Mouse (Mus musculus) frontal cortex, postnatal 10 days (tissue): ENCODE measurements around the gene Olfr1375.
A peak's percentile ranks its signal among the peaks of the same experiment; 100 is the strongest.
"Not testable (repeated sequence)": the region's sequence is repeated elsewhere in the genome, so short reads cannot be mapped to it uniquely, and the experiment has no call there.

Experiments
- DNase-seq, 2 experiments: peaks; one replicate each; pipeline ENCODE4 v3.0.0; 2022; ENCODE audit warnings: low spot score in 2 of 2, mixed read lengths in 1 of 2

The Olfr1375 gene

DNA sequence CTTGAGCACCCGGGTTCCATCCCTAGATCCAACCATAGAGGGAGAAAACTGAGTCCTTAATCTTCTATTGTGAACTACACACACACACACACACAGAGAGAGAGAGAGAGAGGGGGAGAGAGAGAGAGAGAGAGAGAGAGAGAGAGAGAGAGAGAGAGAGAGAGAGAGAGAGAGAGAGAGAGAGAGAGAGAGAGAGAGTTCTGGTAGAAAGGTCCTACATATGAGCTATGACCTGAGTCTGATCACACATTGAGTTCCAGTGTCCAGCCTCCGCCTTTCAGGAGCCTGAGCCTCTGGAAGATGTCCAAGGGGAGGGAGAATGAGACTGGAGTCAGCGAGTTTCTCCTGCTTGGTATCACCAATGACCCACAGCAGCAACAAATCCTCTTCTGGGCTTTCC lies at the start of gene Olfr1375:
Gene Olfr1375, plus strand, starts transcription at position 301 of the 400 bp plus-strand sequence.
- not testable (repeated sequence) for DNase-seq

DNA sequence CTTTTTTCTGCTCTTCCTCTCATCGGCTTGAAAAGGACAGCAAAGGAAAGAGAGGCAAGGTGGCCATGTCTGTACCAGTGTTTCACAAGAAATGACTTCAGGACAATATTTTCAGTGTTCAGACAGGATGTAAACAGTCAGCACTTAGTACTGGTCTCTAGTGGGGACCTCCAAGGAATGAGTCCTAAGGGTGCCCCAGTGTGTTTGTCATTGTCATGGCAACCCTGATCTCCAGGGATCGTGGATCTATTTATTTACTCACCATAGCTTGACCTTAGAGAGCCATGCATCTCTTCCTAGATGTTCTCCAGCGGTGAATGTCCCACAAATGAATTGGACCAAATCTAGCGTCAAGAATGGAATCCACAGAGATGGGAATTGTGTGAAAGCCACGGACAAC lies 44.6 kb upstream of the Olfr1375 start, which contains the start of gene Olfr51:
Gene Olfr51, plus strand, starts transcription at position 301 of the 400 bp plus-strand sequence.
- no peak for DNase-seq

DNA sequence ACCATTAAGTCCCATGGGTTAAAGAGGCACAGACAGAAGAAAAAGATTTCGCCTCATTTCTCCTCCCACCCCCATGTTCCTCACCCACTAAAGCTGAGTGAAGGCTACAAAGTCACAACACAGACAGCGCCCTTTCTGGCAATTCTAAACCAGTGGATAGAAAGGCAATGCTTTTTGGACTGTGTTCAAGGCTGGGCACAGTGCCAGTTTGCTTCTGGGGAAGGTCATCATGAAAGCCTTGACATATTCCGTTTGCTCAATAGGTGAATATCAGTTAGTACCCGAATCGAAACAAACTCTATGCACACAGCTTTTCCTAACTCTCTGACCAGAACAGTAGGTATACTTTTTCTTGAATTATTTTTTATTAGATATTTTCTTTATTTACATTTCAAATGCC lies 36.1 kb upstream of the Olfr1375 start:
- DNase-seq: no peak

DNA sequence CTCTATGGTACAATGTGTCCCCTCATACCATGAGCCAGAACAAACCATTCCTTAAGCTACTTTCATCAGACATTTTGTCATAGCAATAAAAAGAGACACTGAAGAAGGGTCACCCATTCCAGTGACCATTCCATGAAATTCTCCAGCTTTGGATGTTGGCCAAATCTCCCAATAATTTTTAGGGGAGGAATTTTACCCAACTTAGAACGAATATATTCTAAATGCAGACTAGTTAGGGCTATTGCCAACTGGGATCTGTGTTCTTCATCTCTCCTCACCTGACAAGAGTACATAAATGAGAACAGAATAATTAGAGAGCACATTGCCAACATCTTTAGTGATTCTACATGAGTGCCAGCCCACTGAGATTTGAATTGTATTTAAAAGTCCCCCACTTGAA lies 34.0 kb upstream of the Olfr1375 start, which contains the start of gene Olfr54:
Gene Olfr54, plus strand, starts transcription at position 301 of the 400 bp plus-strand sequence.
- no peak for DNase-seq

DNA sequence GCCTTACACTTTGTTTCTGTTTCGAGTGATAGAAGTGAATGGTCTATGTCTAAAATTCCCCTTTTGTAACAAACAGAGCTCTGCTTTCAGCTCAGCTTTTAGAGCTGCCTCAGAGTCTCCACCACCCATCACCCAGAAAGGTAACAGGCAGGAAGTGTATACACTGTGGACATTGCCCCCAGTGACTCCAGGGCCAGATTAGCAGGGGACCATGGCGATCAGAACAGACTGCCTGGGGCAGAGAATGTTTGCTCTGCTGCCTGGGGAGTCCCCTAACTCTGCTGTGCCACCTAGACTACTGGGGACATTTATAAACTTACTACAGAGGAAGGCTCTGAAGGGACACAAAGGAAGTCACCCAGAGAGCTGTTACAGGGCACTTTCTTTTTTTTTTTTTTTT lies 31.6 kb upstream of the Olfr1375 start:
- no peak for DNase-seq

DNA sequence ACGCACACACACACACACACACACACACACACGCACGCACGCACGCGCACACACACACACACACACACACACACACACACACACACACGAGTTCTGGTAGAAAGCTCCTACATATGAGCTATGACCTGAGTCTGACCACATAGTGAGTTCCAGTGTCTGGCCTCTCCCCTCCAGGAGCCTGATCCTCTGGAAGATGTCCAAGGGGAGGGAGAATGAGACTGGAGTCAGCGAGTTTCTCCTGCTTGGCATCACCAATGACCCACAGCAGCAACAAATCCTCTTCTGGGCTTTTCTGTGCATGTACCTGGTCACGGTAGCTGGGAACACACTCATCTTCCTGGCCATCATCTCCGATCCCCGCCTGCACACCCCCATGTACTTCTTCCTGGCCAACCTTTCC lies 21.1 kb upstream of the Olfr1375 start:
- DNase-seq: not testable (repeated sequence)

DNA sequence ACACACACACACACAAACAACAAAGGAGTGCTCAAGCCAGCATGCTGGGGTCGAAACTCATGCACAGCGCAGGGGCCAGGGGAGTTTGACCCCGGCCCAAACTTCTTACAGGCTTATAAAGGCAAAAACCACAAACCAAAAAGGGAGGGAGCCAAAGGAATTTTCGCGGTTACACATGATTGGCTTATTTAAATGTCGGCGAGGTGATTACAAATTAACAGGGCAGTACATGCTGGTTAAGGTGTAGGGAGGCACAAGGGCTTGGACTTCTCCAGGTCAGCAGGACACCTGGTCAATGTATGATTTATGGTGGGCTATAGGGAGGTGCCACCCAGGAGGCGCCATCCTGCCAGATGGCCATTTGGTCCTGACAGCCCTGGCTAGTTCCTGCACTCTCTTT lies 18.5 kb upstream of the Olfr1375 start:
- DNase-seq: not testable (repeated sequence)

DNA sequence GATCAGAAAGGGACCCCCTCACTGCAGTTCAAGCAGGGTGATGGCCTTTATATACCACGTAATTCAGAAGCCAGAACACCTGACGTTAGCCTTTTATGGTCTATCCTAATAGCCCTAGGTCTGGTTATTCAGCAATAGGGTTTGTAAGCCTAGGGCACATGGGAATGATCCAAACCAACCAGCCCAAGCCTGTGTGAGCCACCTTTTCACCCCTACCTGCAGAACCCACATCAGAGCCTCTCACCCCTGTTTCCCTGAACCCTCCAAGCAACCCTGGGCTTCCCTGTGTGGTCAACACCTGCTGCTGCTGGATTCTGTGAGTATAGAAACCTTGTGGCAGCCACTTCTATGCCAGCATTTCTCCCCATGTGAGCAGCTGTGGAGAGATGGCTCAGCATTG lies 17.7 kb upstream of the Olfr1375 start:
- DNase-seq: no peak

DNA sequence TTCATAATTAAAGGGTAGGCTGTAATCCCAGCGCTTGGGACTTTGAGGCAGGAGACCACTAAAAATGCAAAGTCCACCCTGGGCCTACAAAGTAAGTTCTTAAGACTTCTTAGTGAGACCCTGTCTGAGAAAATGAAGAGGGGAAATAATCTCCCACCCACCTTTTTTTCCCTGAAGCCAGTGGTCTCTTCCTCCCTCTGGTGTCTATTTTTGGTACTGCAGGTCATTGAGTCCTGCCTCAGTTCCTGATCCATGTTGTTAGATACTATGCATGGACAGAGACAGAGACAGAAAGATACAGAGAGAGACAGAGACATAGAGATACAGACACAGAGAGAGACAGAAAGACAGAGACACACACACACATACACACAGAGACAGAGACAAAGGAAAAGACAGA lies 15.1 kb upstream of the Olfr1375 start:
- no peak for DNase-seq

DNA sequence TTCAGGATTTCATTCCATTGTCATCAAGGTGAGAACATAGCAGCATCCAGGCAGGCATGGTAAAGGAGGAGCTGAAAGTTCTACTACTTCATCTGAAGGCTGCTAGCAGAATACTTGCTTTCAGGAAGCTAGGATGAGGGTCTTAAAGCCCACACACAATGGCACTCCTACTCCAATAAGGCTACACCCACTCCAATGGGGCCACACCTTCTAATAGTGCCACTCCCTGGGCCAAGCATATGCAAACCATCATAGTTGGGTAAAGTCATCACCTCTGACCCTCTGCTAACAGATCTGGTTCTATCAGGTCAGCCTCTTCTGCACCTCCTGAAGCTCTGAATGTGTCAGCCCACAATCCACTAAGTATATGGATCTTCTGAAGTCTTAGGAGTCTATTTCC lies 13.8 kb upstream of the Olfr1375 start:
- DNase-seq: not testable (repeated sequence)

DNA sequence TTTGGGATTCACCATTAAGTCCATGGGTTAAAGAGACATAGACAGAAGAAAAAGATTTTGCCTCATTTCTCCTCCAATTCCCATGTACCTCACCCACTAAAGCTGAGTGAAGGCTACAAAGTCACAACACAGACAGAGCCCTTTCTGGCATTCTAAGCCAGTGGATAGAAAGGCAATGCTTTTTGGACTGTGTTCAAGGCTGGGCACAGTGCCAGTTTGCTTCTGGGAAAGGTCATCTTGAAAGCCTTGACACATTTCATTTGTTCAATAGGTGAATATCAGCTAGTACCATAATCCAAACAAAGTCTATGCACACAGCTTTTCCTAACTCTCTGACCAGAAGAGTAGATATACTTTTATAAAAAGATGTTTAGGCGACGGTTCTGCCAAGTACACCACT lies 12.0 kb upstream of the Olfr1375 start:
- no peak for DNase-seq

DNA sequence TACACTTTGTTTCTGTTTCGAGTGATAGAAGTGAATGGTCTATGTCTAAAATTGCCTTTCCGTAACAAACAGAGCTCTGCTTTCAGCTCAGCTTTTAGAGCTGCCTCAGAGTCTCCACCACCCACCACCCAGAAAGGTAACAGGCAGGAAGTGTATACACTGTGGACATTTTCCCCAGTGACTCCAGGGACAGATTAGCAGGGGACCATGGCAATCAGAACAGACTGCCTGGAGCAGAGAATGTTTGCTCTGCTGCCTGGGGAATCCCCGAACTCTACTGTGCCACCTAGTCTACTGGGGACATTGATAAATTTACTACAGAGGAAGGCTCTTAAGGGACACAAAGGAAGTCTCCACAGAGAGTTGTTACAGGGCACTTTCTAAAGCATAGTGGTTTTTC lies 3.1 kb upstream of the Olfr1375 start:
- DNase-seq: not testable (repeated sequence)

DNA sequence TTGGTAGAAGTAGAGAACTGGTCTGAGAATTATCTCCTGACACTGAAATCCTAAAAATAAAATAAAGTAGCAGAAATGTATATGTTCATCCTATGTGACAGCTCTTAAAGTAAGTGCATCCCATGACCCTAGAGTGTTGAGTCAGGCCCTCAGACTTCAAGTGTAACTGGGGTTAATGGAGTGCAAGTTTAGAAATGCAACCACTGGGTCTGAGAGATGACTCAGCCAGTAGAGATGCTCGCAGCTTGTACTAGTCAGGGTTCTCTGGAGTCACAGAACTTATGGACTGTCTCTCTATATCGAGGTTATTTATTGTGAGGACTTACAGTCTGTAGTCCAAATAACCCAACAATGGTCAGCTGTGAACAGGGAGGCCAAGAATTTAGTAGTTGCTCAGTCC lies 3.8 kb downstream of the Olfr1375 start:
- no peak for DNase-seq

DNA sequence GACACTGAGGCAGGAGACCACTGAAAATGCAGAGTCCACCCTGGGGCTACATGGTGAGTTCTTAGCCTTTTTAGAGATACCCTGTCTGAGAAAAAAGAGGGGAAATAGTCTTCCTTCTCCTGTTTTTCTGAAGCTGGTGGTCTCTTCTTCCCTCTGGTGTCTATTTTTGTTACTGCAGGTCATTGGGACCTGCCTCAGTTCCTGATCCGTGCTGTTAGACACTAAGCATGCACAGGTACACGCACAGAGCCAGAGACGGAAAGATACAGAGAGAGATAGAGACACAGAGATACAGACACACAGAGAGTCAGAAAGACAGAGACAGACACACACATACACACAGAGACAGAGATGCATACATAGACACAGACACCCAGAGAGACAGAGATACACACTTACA lies 5.3 kb downstream of the Olfr1375 start:
- no peak for DNase-seq

DNA sequence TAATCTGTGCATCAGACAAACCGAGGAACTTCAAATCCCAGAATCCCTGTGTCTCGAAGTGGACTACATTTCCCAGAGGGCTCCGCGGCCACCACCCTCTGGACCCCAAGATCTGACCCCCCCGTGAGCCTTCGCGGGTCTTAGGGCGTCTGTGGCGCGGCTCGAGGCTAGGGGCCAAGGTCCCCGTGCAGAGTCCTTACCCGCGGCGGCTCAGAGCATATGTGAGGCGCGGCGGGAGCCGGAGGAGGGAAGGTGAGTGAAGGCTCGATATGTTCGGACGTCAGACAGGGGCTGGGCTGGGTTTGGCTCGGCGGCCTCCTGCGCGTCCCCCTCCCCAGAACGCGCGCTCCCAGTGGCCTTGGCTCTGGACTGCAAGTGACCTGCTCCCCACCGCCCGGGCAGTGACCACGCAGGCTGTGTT lies 11.3 kb downstream of the Olfr1375 start, which contains the start of gene Zfp354a:
Gene Zfp354a, plus strand, starts transcription at position 107 of the 421 bp plus-strand sequence.
- DNase-seq: peak; percentile 50 to 74

DNA sequence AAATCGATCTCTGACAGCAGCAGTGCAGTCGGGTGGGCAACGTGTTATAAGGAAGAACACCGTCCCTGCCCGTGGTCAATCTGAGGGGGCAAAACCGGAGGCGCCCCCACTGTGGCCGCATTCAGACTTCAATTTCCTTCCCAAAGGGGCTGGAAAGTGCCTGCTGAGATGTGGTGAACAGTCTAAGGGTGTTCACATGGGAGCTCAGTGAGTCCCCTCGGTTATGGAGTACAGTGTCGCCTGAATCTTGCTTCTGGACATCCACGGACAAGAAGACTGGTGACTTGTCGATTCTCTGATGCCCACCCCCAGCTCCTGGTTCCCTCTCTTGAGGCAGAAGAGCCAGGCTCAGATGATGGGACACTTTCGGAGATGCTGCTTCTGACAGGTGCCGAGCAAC lies 11.7 kb downstream of the Olfr1375 start:
- no peak for DNase-seq

DNA sequence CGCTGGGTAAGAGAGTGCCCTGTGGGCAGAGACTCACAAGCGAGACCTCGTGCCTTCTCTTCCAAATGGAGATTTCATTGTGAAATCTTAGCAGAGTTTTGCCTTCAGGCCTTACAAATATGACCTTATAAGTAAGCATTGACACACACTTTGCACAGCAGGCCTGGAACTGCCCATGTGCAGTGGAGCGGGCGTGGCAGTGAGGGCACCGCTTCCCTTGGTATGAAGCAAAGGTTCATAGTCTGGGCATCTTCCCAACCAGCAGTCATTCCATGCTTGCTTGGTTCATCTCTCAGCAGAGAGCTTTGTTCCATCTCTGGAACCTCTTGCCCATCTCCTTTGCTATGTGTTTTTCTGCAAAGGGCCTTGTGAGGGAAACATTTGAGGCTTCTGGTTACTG lies 13.1 kb downstream of the Olfr1375 start:
- DNase-seq: no peak

DNA sequence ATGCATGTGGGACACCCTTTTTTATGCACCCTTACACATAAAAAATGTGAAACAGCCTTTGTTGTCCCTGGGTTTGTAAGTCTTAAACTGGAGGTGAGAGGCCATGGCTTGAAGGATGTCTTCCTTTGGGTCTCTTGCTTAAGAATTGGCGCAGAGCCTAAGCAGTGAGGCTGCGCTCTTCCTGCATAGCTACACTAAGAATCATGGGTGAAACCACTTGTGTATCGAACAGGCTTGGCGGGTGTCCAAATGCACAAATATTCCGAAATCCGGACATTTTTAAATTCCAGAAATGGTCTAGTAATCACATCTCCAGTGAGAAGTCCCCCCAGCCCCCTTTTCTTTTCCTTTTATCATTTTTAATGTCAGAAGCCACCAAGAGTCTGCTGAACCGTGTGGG lies 15.4 kb downstream of the Olfr1375 start:
- no peak for DNase-seq

DNA sequence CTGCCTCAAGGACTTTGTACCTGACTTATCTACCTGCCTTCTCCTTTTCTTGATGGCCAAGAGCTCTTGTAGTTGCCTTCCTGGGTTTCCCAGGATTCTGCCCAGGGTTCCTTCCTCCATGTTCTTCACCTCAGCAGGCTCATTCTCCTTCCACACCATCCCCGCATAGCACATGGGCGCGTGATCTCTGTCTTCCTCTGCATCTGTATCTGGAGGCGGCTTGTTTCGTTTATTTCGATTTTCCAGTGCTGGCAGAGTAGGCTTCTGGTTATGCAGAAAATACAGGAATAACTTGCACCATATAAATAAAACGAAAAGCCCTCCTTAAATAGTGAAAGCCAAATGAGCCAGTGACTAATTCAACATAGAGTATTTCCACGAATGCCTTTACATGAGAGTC lies 15.9 kb downstream of the Olfr1375 start:
- no peak for DNase-seq

DNA sequence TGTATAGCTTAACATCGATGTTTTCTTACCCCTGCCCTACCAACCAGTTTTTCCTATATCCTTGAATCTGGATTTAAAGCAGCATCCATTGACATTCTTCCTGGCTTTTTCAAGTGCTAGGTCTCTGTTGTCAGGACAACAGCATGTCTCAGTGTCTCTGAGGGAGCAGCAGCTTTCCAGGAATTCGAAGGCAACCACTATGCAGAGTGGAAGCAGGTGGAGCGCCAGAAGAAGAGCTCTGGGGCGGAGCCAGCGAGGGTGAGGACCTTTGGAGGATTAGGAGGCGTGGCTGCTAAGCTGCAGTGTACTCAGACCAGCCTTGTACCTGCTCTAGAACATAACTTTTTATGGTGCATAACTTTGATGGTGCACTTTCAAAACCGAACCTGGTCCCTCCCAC lies 36.6 kb downstream of the Olfr1375 start:
- DNase-seq: no peak

DNA sequence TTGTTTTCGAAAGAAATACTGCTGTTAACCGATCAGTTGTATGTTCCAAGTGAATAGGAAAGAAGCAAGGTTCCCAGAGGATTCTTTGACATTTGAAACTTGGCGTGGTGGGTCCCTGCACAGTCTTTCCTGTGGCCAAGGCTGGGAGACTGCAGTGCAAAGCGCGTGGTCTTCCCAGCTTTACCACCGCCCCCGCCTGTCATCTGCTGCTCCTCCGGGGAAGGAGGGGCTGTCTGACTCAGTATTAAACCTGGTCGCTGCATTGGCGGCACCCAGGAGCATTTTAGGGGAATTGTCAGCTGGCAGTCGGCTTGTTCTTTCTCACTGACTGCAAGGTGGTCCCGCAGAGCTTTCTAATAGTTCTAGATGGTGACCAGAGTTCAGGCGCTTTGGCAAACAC lies 37.4 kb downstream of the Olfr1375 start:
- DNase-seq: no peak
